Mouse (Mus musculus): ENCODE results near the gene Cabin1.
"Not testable (repeated sequence)": the region's sequence is repeated elsewhere in the genome, so short reads cannot be mapped to it uniquely, and the experiment has no call there.

Cabin1 gene

GRCm38 (mm10) chr10:75763682-75764518 lies at the start of gene Cabin1:
Gene Cabin1, minus strand, starts transcription at chr10:75764341.
- peak; percentile 100 for DNase-seq

GRCm38 (mm10) chr10:75804217-75804616 lies 40.1 kb upstream of the Cabin1 start:
- no peak for DNase-seq

- peak; percentile 99 for DNase-seq
These were observed 34.1 kb upstream of the Cabin1 start, which contains the start of gene Gstt1 for GRCm38 (mm10) chr10:75798176-75798696. Gene Gstt1, minus strand, starts transcription at chr10:75798584.

DNA sequence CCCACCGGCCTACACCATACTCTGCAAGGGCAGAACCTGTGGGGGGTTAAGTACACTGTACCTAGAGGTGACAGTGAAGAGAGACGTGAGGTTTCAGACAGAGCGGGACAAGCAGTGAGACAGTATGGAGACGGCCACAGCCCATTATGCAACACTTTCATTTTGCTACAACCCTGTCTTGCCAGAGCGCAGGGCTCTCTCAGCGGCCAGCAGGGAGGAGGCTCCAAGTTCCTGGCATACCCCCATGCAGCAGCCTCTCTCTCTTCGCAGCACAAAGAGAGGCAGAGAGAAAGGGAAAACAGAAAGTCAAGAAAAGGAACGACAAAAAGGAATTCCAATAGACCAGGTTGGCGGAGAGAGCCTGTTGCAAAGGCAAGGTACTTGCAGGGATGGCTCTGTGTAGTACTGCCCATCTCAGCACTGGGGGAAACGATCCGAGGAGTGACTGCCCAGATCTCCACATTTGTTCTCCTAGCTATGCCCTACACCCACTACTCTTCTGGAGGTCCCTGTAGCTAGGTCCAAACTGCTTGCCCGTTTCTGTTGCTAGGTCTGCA lies 33.6 kb upstream of the Cabin1 start:
- peak; percentile 98 for DNase-seq

- DNase-seq, result peak; percentile 93
These were observed 32.8 kb upstream of the Cabin1 start for GRCm38 (mm10) chr10:75796731-75797516.

GRCm38 (mm10) chr10:75794880-75795279 lies 30.7 kb upstream of the Cabin1 start:
- peak; percentile 93 for DNase-seq

- DNase-seq, result no peak
These were observed 26.6 kb upstream of the Cabin1 start for GRCm38 (mm10) chr10:75790773-75791172.

DNA sequence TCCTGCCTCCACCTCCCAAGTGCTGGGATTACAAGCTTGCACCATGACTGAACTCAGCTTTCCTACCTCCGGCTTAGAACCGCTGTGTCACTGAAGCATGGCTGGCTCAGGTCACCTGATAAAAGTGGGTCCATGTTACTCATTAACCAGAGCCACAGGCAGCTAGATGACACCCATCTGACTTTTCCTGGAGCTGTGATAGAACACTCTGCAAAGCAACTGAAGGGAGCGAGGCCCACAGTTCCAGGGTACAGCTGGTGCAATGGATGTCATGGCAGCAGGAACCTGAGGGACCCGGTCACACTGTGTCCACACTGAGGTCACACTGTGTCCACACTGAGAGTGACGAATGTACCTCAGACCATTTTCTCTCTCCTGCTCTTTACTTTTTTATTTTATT lies 25.7 kb upstream of the Cabin1 start:
- no peak for DNase-seq

GRCm38 (mm10) chr10:75789081-75789735 lies 25.1 kb upstream of the Cabin1 start:
- peak; percentile 84 for DNase-seq

DNA sequence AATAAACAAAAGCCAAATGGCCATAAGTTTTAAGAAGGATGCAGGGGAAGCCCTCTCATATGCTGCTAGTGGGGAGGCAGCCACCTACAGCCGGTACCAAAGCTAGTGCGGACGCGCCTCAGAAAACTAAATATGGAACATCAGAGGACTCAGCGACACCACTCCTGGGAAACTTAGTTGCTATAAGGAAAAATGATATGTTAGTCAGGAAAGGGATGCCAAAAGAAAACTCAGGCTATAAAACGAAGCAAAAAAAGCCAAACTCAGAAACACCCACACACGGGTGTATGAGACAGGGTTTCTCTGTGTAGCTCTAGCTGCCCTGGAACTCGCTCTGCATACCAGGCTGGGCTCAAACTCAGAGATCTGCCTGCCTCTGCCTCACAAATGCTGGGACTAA lies 24.1 kb upstream of the Cabin1 start:
- no peak for DNase-seq

- DNase-seq, result no peak
These were observed 21.3 kb upstream of the Cabin1 start for GRCm38 (mm10) chr10:75785442-75785841.

DNA sequence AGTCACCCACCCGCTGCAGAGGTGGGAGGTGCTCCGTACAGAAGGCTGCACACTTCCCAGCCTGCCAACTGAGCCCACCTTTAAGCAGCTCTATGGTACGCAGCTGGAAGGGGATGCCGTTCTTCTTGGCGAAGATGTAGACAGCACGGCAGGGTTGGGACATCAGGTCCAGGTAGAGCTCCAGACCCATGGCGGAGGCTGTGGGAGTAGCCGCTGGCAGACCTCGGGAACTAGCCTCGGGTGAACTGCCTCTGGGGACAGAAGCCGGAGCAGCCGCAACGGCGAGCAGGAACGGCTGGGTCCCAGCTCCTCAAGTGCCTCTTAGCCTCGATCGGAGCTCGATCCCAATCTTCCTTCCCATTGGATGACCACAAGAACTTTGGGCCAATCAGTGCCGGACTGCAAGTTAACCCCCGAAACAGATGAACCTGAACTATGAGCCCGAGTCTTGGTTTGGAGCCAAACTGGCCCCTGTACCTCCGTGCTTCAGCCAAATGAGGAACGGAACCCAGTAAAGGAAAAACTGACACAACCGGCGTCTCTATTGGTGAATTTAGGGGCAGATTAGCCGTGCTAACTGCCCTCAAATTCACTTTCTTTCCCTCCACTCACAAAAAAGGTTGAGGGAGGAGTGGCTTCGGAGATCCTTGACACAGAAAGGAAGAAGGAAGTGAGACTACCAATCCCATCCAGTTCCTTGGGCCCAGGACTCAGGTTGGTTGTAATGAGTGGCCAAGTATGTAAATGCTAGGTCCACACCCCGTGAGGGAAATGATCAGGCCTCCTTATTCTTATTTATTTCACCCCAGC lies 16.8 kb upstream of the Cabin1 start, which contains the start of the genes Gm20441 and Gstt3:
Gene Gm20441 (minus strand): TSS at position 186 of the 810 bp plus-strand sequence.
Gene Gstt3 (minus strand): TSS at position 646 of the 810 bp plus-strand sequence.
- DNase-seq, result peak; percentile 99

- peak; percentile 90 for DNase-seq
These were observed 15.3 kb upstream of the Cabin1 start for GRCm38 (mm10) chr10:75779206-75780174.

- DNase-seq, result peak; percentile 72
These were observed 13.7 kb upstream of the Cabin1 start for GRCm38 (mm10) chr10:75777885-75778284.

- peak; percentile 88 for DNase-seq
These were observed 12.4 kb upstream of the Cabin1 start for GRCm38 (mm10) chr10:75776562-75776961.

DNA sequence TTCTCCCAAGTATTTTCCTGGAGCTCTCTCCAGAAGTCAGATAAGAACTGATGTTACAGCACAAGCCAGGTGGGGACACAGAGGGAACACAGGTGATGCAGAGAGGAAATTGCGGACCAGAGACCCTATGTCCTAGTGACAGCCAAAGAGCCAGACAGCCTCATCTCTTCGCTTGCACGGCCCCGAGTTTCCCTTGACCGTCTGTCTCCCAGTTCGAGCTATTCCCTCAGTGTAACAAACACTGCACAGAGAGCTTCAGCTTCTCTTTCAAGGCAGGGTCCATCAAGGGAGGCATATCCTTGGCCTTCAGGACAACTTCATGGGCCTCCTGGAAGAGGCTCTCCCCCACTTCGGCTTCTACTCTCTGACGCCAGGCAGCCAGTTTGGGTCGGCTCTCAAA lies 10.4 kb upstream of the Cabin1 start:
- peak; percentile 75 for DNase-seq

GRCm38 (mm10) chr10:75774102-75774501 lies 10.0 kb upstream of the Cabin1 start:
- DNase-seq, result peak; percentile 83

DNA sequence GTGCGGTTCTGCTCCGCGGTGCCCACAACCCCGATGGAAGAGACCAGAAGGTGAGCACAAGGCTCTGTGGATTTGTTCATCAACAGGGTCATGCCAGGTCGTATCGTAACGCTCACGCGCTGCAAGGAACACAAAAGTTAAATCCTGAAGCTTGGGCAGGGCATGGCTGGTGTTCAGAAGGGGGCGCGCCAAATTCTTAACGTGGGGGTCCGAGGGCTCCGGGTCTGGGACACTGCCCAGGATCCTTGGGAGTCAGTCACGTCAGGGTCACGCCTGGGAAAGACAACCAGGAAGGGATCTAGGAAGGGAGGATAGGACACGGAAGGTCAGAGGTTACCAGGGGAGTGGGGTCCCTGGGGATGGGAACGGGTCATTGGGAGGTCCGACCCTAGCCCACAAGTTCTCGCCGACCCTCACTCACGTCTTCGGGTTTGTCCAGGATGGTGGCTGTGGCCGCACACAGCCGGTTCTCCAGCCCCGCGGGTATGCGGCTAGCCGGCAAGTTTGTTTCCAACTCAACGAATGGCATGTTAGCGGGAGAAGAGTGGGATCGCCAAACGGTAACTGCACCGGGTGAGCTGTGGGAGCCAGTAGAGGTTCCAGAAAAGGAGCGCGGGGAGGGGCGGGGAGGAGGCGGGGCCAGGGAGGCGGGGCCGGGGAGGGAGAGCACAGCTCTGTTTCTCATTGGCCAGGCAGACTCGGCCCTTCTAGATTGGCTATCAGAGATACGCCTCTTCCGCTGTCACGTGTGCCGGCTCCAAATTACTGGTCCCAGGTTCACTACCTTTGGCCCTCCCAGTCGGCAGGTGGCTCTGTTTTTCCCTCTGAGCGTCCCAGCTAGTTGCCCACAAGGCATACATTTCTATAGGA lies 8.9 kb upstream of the Cabin1 start, which contains the start of gene Ddt:
Gene Ddt (minus strand): TSS at position 620 of the 870 bp plus-strand sequence.
- peak; percentile 99 for DNase-seq

DNA sequence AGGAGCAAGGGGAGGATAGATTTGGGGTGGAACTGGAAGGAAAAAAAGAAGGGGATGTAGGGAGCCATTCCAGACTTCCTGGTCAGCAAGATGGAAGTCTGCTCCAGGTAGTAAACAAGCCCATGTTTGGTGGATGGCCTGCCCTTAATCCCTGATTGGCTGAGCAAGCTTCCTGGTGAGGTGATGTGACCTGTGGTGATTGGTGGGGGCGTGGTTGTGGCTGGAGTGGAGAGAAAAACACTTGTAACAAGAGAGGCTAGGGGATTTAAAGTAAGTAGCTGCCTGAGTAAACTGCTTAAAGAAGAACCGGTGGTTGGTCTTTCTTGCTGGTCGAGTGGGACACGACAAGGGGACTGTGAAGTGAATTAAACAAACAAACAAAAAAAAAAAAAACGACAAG lies 3.6 kb upstream of the Cabin1 start:
- DNase-seq, result not testable (repeated sequence)

Measured in heart, adult 11 months (tissue).